Mouse (Mus musculus): ENCODE measurements around the gene Rabep2. TPM values are rescaled to one million over a fixed set of nuclear protein-coding genes. Genes with fewer than 3 reads are reported as not detected.

Gene Rabep2
- polyA plus RNA-seq, 1 experiment from 2014 or later, result 22.8 TPM

GRCm38 (mm10) chr7:126456382-126457266 lies 28.1 kb downstream of the Rabep2 start:
- Histone ChIP-seq H3K4me3 (no peak overlapping the region), H3K4me1 (replicated peaks) (no peaks in the 10 kb centered on the region), H3K36me3 (no peaks in the 10 kb centered on the region), H3K27ac (replicated peaks) (no peak overlapping the region), H3K9ac (no peak overlapping the region), H3K4me2 (no peak overlapping the region), H3K9me3 (no peaks in the 10 kb centered on the region), H3K27me3 (no peaks in the 10 kb centered on the region)
- no peak for ATAC-seq (ENCODE audit: low FRiP score, low read depth)
- WGBS, result 90% methylated on average over 17 of the region's 17 CpGs

GRCm38 (mm10) chr7:126458225-126458624 lies 29.7 kb downstream of the Rabep2 start:
- WGBS, result 79% methylated on average over 5 of the region's 5 CpGs
- H3K4me3 ChIP-seq, result no peak overlapping the region
- H3K27me3 ChIP-seq, result no peaks in the 10 kb centered on the region
- no peak overlapping the region for H3K4me2 ChIP-seq
- no peak for ATAC-seq (ENCODE audit: low FRiP score, low read depth)
- no peak overlapping the region for H3K9ac ChIP-seq
- H3K27ac ChIP-seq (replicated peaks), result no peak overlapping the region
- H3K4me1 ChIP-seq (replicated peaks), result no peaks in the 10 kb centered on the region
- no peaks in the 10 kb centered on the region for H3K9me3 ChIP-seq
- H3K36me3 ChIP-seq, result no peaks in the 10 kb centered on the region

GRCm38 (mm10) chr7:126458844-126459618 lies 30.5 kb downstream of the Rabep2 start:
- no peaks in the 10 kb centered on the region for H3K4me1 ChIP-seq (replicated peaks)
- no peaks in the 10 kb centered on the region for H3K9me3 ChIP-seq
- H3K4me2 ChIP-seq, result no peak overlapping the region
- no peak overlapping the region for H3K4me3 ChIP-seq
- H3K36me3 ChIP-seq, result no peaks in the 10 kb centered on the region
- no peaks in the 10 kb centered on the region for H3K27me3 ChIP-seq
- 86% methylated on average over 11 of the region's 11 CpGs for WGBS
- no peak overlapping the region for H3K27ac ChIP-seq (replicated peaks)
- no peak overlapping the region for H3K9ac ChIP-seq
- ATAC-seq (ENCODE audit: low FRiP score, low read depth), result no peak

GRCm38 (mm10) chr7:126460623-126461399 lies 32.3 kb downstream of the Rabep2 start:
- WGBS, result 56% methylated on average over 10 of the region's 10 CpGs
- H3K27me3 ChIP-seq, result no peaks in the 10 kb centered on the region
- no peaks in the 10 kb centered on the region for H3K4me1 ChIP-seq (replicated peaks)
- H3K9ac ChIP-seq, result no peak overlapping the region
- no peak overlapping the region for H3K27ac ChIP-seq (replicated peaks)
- H3K9me3 ChIP-seq, result no peaks in the 10 kb centered on the region
- no peaks in the 10 kb centered on the region for H3K36me3 ChIP-seq
- H3K4me2 ChIP-seq, result no peak overlapping the region
- ATAC-seq (ENCODE audit: low FRiP score, low read depth), result no peak
- H3K4me3 ChIP-seq, result no peak overlapping the region

GRCm38 (mm10) chr7:126461626-126462025 lies 33.1 kb downstream of the Rabep2 start:
- Histone ChIP-seq H3K27ac (replicated peaks) (no peak overlapping the region), H3K4me1 (replicated peaks) (no peaks in the 10 kb centered on the region), H3K9ac (no peak overlapping the region), H3K4me3 (no peak overlapping the region), H3K9me3 (no peaks in the 10 kb centered on the region), H3K4me2 (no peak overlapping the region), H3K27me3 (no peaks in the 10 kb centered on the region), H3K36me3 (peaks cover 5% of the 10 kb centered on the region)
- 61% methylated on average over 3 of the region's 3 CpGs for WGBS
- no peak for ATAC-seq (ENCODE audit: low FRiP score, low read depth)

- Histone ChIP-seq H3K9ac (no peak within 1 kb of the TSS), H3K4me1 (replicated peaks) (no peaks in the 10 kb centered on the region), H3K9me3 (no peaks in the 10 kb centered on the region), H3K27me3 (no peaks in the 10 kb centered on the region), H3K4me3 (no peak within 1 kb of the TSS), H3K27ac (replicated peaks) (no peak within 1 kb of the TSS), H3K36me3 (peaks cover 18% of the 10 kb centered on the region), H3K4me2 (no peak within 1 kb of the TSS)
- no peak for ATAC-seq (ENCODE audit: low FRiP score, low read depth)
- 43% methylated on average over 5 of the region's 5 CpGs for WGBS
These were observed 34.4 kb downstream of the Rabep2 start, which contains the start of gene Atp2a1 for GRCm38 (mm10) chr7:126463004-126463403. TSS of gene Atp2a1 (minus strand) at chr7:126463108.

GRCm38 (mm10) chr7:126463547-126463946 lies 35.0 kb downstream of the Rabep2 start:
- Histone ChIP-seq H3K4me1 (replicated peaks) (no peaks in the 10 kb centered on the region), H3K27ac (replicated peaks) (no peak overlapping the region), H3K27me3 (no peaks in the 10 kb centered on the region), H3K4me2 (no peak overlapping the region), H3K36me3 (peaks cover 24% of the 10 kb centered on the region), H3K4me3 (no peak overlapping the region), H3K9me3 (no peaks in the 10 kb centered on the region), H3K9ac (no peak overlapping the region)
- ATAC-seq (ENCODE audit: low FRiP score, low read depth), result no peak
- WGBS, result 71% methylated on average over 4 of the region's 4 CpGs

- WGBS, result 68% methylated on average over 4 of the region's 4 CpGs
- H3K27ac ChIP-seq (replicated peaks), result no peak overlapping the region
- no peak overlapping the region for H3K4me2 ChIP-seq
- no peaks in the 10 kb centered on the region for H3K4me1 ChIP-seq (replicated peaks)
- no peaks in the 10 kb centered on the region for H3K9me3 ChIP-seq
- no peak overlapping the region for H3K4me3 ChIP-seq
- H3K27me3 ChIP-seq, result no peaks in the 10 kb centered on the region
- H3K9ac ChIP-seq, result no peak overlapping the region
- peaks cover 30% of the 10 kb centered on the region for H3K36me3 ChIP-seq
- no peak for ATAC-seq (ENCODE audit: low FRiP score, low read depth)
These were observed 35.6 kb downstream of the Rabep2 start for GRCm38 (mm10) chr7:126464121-126464520.

GRCm38 (mm10) chr7:126464836-126465235 lies 36.3 kb downstream of the Rabep2 start:
- no peak overlapping the region for H3K4me3 ChIP-seq
- 45% methylated on average over 5 of the region's 5 CpGs for WGBS
- ATAC-seq (ENCODE audit: low FRiP score, low read depth), result no peak
- peaks cover 37% of the 10 kb centered on the region for H3K36me3 ChIP-seq
- no peak overlapping the region for H3K27ac ChIP-seq (replicated peaks)
- no peak overlapping the region for H3K9ac ChIP-seq
- no peak overlapping the region for H3K4me2 ChIP-seq
- no peaks in the 10 kb centered on the region for H3K27me3 ChIP-seq
- no peaks in the 10 kb centered on the region for H3K9me3 ChIP-seq
- no peaks in the 10 kb centered on the region for H3K4me1 ChIP-seq (replicated peaks)

- no peak overlapping the region for H3K4me2 ChIP-seq
- no peak overlapping the region for H3K9ac ChIP-seq
- peaks cover 42% of the 10 kb centered on the region for H3K36me3 ChIP-seq
- H3K27me3 ChIP-seq, result no peaks in the 10 kb centered on the region
- ATAC-seq (ENCODE audit: low FRiP score, low read depth), result no peak
- WGBS, result 70% methylated on average over 7 of the region's 7 CpGs
- no peaks in the 10 kb centered on the region for H3K4me1 ChIP-seq (replicated peaks)
- H3K4me3 ChIP-seq, result no peak overlapping the region
- no peak overlapping the region for H3K27ac ChIP-seq (replicated peaks)
- no peaks in the 10 kb centered on the region for H3K9me3 ChIP-seq
These were observed 36.9 kb downstream of the Rabep2 start for GRCm38 (mm10) chr7:126465246-126466030.

- no peak overlapping the region for H3K4me3 ChIP-seq
- H3K9me3 ChIP-seq, result no peaks in the 10 kb centered on the region
- 82% methylated on average over 9 of the region's 9 CpGs for WGBS
- H3K4me1 ChIP-seq (replicated peaks), result no peaks in the 10 kb centered on the region
- ATAC-seq (ENCODE audit: low FRiP score, low read depth), result no peak
- no peak overlapping the region for H3K4me2 ChIP-seq
- no peak overlapping the region for H3K27ac ChIP-seq (replicated peaks)
- H3K9ac ChIP-seq, result no peak overlapping the region
- H3K36me3 ChIP-seq, result peaks cover 47% of the 10 kb centered on the region
- no peaks in the 10 kb centered on the region for H3K27me3 ChIP-seq
These were observed 37.6 kb downstream of the Rabep2 start for GRCm38 (mm10) chr7:126466116-126466515.

Measured in hindbrain, embryonic 15.5 days (tissue).